ENCODE assay signal across 9 mouse cellular contexts in genomic region chr7:141061269-141061692, GRCm38 (mm10). TPM values are rescaled to one million over a fixed set of nuclear protein-coding genes. Genes with fewer than 3 reads are reported as not detected.
A peak's percentile ranks its signal among the peaks of the same experiment; 100 is the strongest.
DNase-seq lines count a peak whose midpoint lies in the region; ATAC-seq lines count a peak whose summit lies in the region.
"Had no signal": no experiment of that assay in that cellular context is flagged by ENCODE, and none has a peak within 500 bp of the region (broad histone marks: within the 10 kb centered on the region; RNA-seq: fewer than 3 reads in every experiment).

No protein-coding gene starts in this region.

- H3K9me3 ChIP-seq in hindbrain, embryonic 10.5 days = no peaks in the 10 kb centered on the region
- no peaks in the 10 kb centered on the region for H3K9me3 ChIP-seq in midbrain, embryonic 13.5 days

- H3K36me3 ChIP-seq in hindbrain, embryonic 10.5 days = peaks cover 55% of the 10 kb centered on the region
- peaks cover 32% of the 10 kb centered on the region for H3K36me3 ChIP-seq in midbrain, embryonic 13.5 days

- H3K27me3 ChIP-seq in hindbrain, embryonic 10.5 days (ENCODE audit: insufficient read depth, poor library complexity, severe bottlenecking) = peaks cover 8% of the 10 kb centered on the region; the same call in 1 of the 2 replicates
- no peaks in the 10 kb centered on the region for H3K27me3 ChIP-seq in midbrain, embryonic 13.5 days

- peak; percentile 18 to 40 for DNase-seq in left cerebral cortex, postnatal 36 days (ENCODE audit: low spot score in 2 of 2)
- DNase-seq in left cerebral cortex, adult 8-10 months (ENCODE audit: low spot score in 2 of 2) = no peak
- peak; percentile 53 for DNase-seq in cerebellum, adult 8-10 months
- DNase-seq in hindbrain, embryonic 10.5 days (ENCODE audit: low spot score) = peak; percentile 59
- no peak for DNase-seq in spleen, postnatal 10 days (ENCODE audit: low spot score in 2 of 2)
- DNase-seq in adrenal gland, postnatal 10 days = no peak
- no peak for DNase-seq in gastrocnemius, postnatal 25 days

- H3K4me1 ChIP-seq in hindbrain, embryonic 10.5 days (replicated peaks) = peaks cover 35% of the 10 kb centered on the region
- peaks cover 29% of the 10 kb centered on the region for H3K4me1 ChIP-seq in midbrain, embryonic 13.5 days (replicated peaks)

- WGBS in hindbrain, embryonic 10.5 days = under 1% methylated on average over 37 of the region's 37 CpGs
- under 1% methylated on average over 37 of the region's 37 CpGs for WGBS in midbrain, embryonic 13.5 days

- H3K27ac ChIP-seq in hindbrain, embryonic 10.5 days = peak overlapping the region; percentile 98
- peak overlapping the region; percentile 95 for H3K27ac ChIP-seq in midbrain, embryonic 13.5 days

- ATAC-seq in midbrain, embryonic 13.5 days = peak; percentile 78

- H3K4me2 ChIP-seq in midbrain, embryonic 13.5 days (replicated peaks) = peak overlapping the region; percentile 74

- H3K9ac ChIP-seq in midbrain, embryonic 13.5 days (replicated peaks) = peak overlapping the region; percentile 99

- intact Hi-C loops in left cerebral cortex, postnatal 36 days (cut with DNase I) = loop anchor here (5.0 kb wide), 1 partner anchor 204 kb away; the partner anchor contains the start of genes Bet1l, Gm45785 and Ric8a

- H3K4me3 ChIP-seq in hindbrain, embryonic 10.5 days = peak overlapping the region; percentile 84
- H3K4me3 ChIP-seq in midbrain, embryonic 13.5 days (replicated peaks) = peak overlapping the region; percentile 92

RNA-seq across cellular contexts. Expression of gene B4galnt4, which starts 0.4 kb away (rescaled TPM):
- 10 to 100 TPM; 84.4 to 86.3 TPM for total RNA-seq in left cerebral cortex, postnatal 36 days (2021)
- total RNA-seq in left cerebral cortex, adult 8-10 months (2022) = 10 to 100 TPM; 64.5 to 81.0 (median 79.2) TPM
- 26.4 and 35.1 TPM in 2 replicates for polyA plus RNA-seq in hindbrain, embryonic 10.5 days (2016; fragmentation: Nextera tagmentation; extraction: Ambion mirVana)
- 44.1 and 48.3 TPM in 2 replicates for polyA plus RNA-seq in midbrain, embryonic 13.5 days (2015; fragmentation: Nextera tagmentation; extraction: Ambion mirVana)
- 1 to 10 TPM; 2.0 to 5.1 TPM for total RNA-seq in adrenal gland, postnatal 10 days (2021)
- total RNA-seq in gastrocnemius, postnatal 25 days (2021) = not detected
- total RNA-seq: neutrophil, adult 5-6 weeks had no signal

RNA-seq across cellular contexts. Expression of gene Pkp3, which starts 16.7 kb away (rescaled TPM):
- not detected for total RNA-seq in left cerebral cortex, postnatal 36 days (2021)
- under 1 TPM in 1 of 4 experiments, not detected in 3; 0.57 TPM for total RNA-seq in left cerebral cortex, adult 8-10 months (2022)
- polyA plus RNA-seq in hindbrain, embryonic 10.5 days (2016; fragmentation: Nextera tagmentation; extraction: Ambion mirVana) = 5.1 and 5.2 TPM in 2 replicates
- 0.14 and 0.15 TPM in 2 replicates for polyA plus RNA-seq in midbrain, embryonic 13.5 days (2015; fragmentation: Nextera tagmentation; extraction: Ambion mirVana)
- total RNA-seq in adrenal gland, postnatal 10 days (2021) = 1 to 10 TPM in 1 of 2 experiments, under 1 TPM in 1; 0.94 to 1.5 TPM
- under 1 TPM in 1 of 2 experiments, not detected in 1; 0.29 TPM for total RNA-seq in gastrocnemius, postnatal 25 days (2021)

RNA-seq across cellular contexts. Expression of gene Gm17387, which starts 32.4 kb away (rescaled TPM):
- not detected for total RNA-seq in left cerebral cortex, postnatal 36 days (2021)
- not detected for total RNA-seq in left cerebral cortex, adult 8-10 months (2022)
- polyA plus RNA-seq in hindbrain, embryonic 10.5 days (2016; fragmentation: Nextera tagmentation; extraction: Ambion mirVana) = not detected in 2 replicates
- not detected in 2 replicates for polyA plus RNA-seq in midbrain, embryonic 13.5 days (2015; fragmentation: Nextera tagmentation; extraction: Ambion mirVana)
- total RNA-seq in adrenal gland, postnatal 10 days (2021) = not detected
- total RNA-seq in gastrocnemius, postnatal 25 days (2021) = not detected
- total RNA-seq: neutrophil, adult 5-6 weeks had no signal

RNA-seq across cellular contexts. Expression of gene Sigirr, which starts 39.1 kb away (rescaled TPM):
- 1 to 10 TPM; 1.7 to 2.8 TPM for total RNA-seq in left cerebral cortex, postnatal 36 days (2021)
- 1 to 10 TPM; 2.3 to 2.6 (median 2.5) TPM for total RNA-seq in left cerebral cortex, adult 8-10 months (2022)
- polyA plus RNA-seq in hindbrain, embryonic 10.5 days (2016; fragmentation: Nextera tagmentation; extraction: Ambion mirVana) = 1.9 and 2.7 TPM in 2 replicates
- polyA plus RNA-seq in midbrain, embryonic 13.5 days (2015; fragmentation: Nextera tagmentation; extraction: Ambion mirVana) = 1.8 and 2.6 TPM in 2 replicates
- total RNA-seq in adrenal gland, postnatal 10 days (2021) = 10 to 100 TPM in 1 of 2 experiments, 1 to 10 TPM in 1; 8.3 to 10.6 TPM
- total RNA-seq in gastrocnemius, postnatal 25 days (2021) = 1 to 10 TPM; 1.4 to 2.4 TPM

RNA-seq across cellular contexts. Expression of gene Ifitm6, which starts 43.6 kb away (rescaled TPM):
- not detected for total RNA-seq in left cerebral cortex, postnatal 36 days (2021)
- under 1 TPM in 2 of 4 experiments, not detected in 2; 0.87 to 0.88 TPM for total RNA-seq in left cerebral cortex, adult 8-10 months (2022)
- not detected in 2 replicates for polyA plus RNA-seq in hindbrain, embryonic 10.5 days (2016; fragmentation: Nextera tagmentation; extraction: Ambion mirVana)
- 0.51 and 0.54 TPM in 2 replicates for polyA plus RNA-seq in midbrain, embryonic 13.5 days (2015; fragmentation: Nextera tagmentation; extraction: Ambion mirVana)
- total RNA-seq in adrenal gland, postnatal 10 days (2021) = 1 to 10 TPM; 1.7 to 3.2 TPM
- total RNA-seq in gastrocnemius, postnatal 25 days (2021) = not detected

Comparison
In these comparisons a context has a peak if more than half of its experiments do, and no peak if none do; other contexts are left out.
1. DNase-seq: peak in left cerebral cortex, postnatal 36 days (2 of 2), cerebellum, adult 8-10 months (single experiment) and hindbrain, embryonic 10.5 days (single experiment); none in left cerebral cortex, adult 8-10 months (0 of 2), spleen, postnatal 10 days (0 of 2), adrenal gland, postnatal 10 days (single experiment) and gastrocnemius, postnatal 25 days (single experiment).
2. RNA of gene B4galnt4, which starts 0.4 kb away (total RNA-seq): 84.4 to 86.3 TPM in left cerebral cortex, postnatal 36 days and 64.5 to 81.0 TPM in left cerebral cortex, adult 8-10 months; 2.0 to 5.1 TPM in adrenal gland, postnatal 10 days and not detected in gastrocnemius, postnatal 25 days; every median in the first group is over 10 times any median in the second.